Mouse (Mus musculus): Measurements from ENCODE around the gene Nme6.
"Not testable (repeated sequence)": the region's sequence is repeated elsewhere in the genome, so short reads cannot be mapped to it uniquely, and the experiment has no call there.

Gene Nme6

DNA sequence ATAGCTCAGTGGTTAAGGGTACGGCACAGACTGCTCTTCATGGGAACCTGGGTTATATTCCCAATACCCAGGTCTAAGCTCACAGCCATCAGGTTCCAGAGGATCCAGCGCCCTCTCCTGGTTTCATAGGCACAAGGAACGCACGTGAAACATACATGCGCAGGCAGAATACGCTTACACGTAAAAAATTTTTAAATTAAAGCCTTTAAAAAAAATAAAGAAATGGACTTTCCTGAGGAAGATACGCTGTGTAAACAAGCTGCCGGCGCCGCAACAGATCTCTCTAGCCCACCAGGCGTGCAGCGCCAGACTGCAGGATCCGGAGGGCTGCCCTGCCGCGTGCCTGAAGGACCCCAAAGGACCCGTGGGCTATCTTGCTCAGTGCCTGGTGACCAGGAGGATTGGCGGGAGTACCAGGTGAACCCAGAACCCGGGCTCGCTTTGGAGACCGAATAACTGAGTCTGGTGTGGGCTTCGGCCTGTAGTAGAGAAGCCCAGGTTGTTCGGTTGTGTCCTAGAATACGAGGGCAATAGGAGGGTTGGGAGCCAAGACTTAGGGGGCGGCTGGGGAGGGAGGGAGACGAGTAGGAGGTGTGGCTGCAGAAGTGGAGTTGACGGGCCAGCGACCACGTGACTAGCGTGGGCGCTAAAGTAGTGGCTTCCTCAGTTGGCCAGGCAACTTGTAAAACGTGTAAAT lies at the start of gene Nme6:
TSS of gene Nme6 (plus strand) at position 359 of the 697 bp plus-strand sequence.
- DNase-seq (ENCODE audit: extremely low read depth, low read depth) = peak; percentile 76

DNA sequence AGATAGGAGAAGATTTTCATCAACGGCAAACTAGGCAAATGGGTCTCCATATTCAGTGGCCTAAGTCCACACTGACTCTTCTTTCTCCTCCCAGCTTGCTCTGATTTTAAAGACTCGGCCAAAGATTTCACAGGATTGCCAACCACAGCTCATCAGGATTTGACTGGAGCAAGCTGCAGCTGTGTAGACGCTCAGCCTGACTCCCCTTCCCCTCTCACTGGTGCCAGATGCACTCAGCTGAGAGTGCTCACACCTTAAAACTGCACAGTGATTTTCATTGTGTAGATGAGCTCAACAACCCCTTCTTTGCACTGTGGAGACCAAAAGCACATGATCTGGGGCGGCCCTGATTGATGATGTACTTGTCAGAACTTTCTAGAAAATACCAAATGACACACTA lies 42.0 kb upstream of the Nme6 start, which contains the start of gene Fbxw27:
TSS of gene Fbxw27 (minus strand) at position 101 of the 400 bp plus-strand sequence.
- not testable (repeated sequence) for DNase-seq (ENCODE audit: extremely low read depth, low read depth)

GRCm38 (mm10) chr9:109795221-109795620 lies 37.3 kb upstream of the Nme6 start:
- DNase-seq (ENCODE audit: extremely low read depth, low read depth) = no peak

DNA sequence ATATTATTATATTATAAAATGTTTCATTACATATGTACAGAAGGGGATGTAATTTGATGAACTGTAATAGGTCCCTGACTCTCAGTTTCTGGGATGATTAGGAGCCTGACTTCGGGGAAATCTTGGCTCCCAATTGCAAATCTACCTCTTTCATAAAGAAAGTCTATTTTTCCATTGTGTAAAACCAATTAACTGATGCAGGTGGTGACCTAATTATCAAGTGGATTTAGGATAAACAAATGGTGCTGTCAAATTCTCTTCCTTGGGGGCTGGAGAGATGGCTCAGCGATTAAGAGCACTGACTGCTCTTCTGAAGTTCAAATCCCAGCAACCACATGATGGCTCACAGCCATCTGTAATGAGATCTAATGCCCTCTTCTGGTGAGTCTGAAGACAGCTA lies 36.7 kb upstream of the Nme6 start:
- DNase-seq (ENCODE audit: extremely low read depth, low read depth) = no peak

DNA sequence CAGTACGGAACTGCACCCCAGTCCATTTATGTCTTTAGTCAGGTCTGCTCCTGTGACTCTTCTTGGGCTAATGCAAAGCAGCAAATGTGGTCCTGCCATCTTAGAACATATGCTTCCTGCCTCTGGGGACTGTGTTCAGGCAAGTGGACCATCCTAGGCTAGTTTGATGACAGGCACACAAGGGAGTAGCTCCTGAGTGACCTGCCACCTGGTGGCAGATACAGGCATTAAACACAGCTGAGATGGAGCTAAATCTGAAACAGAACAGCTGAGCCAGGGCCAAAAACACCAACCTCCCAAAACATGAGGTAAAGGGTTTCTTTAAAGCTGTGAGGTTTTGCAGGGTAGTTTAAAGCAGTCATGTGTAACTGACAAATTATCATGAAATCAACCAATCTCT lies 34.5 kb upstream of the Nme6 start:
- no peak for DNase-seq (ENCODE audit: extremely low read depth, low read depth)

DNA sequence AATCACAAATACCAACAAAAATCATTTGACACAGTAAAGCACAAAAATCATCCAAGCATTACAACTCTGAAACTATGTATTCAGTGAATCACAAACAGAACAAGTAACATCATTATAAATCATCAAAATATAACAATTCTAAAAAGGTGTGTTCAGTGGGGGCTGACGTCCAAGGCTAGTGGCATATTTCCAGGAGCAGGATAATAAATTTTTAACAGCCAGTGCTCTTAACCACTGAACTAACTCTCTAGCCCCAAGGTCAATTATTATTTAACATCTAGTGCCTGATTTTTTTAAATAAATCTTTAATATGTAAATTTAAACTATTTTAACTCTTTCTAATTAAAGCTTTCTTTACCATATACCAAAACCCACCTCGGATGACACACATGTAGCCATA lies 27.0 kb upstream of the Nme6 start:
- DNase-seq (ENCODE audit: extremely low read depth, low read depth) = not testable (repeated sequence)

DNA sequence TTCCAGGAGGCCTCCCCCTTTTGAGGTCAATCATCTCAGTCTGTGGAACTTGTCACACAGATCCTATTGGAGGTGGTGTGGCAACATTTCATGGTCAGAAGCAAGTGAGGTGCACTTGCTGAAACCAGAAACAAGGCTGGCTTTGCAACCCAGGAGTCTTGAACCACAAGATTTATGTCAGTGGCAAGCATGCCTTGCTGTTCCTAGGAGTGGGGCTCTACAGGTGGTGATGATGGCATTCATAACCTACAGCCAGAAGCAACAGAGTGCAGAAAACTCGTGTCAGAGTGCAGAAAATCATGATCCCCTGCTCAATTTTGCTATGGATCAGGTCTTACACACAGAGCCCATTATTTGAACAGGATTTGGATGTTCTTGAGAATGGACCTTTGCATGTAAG lies 26.3 kb upstream of the Nme6 start:
- DNase-seq (ENCODE audit: extremely low read depth, low read depth) = no peak

GRCm38 (mm10) chr9:109806695-109807293 lies 25.8 kb upstream of the Nme6 start:
- no peak for DNase-seq (ENCODE audit: extremely low read depth, low read depth)

DNA sequence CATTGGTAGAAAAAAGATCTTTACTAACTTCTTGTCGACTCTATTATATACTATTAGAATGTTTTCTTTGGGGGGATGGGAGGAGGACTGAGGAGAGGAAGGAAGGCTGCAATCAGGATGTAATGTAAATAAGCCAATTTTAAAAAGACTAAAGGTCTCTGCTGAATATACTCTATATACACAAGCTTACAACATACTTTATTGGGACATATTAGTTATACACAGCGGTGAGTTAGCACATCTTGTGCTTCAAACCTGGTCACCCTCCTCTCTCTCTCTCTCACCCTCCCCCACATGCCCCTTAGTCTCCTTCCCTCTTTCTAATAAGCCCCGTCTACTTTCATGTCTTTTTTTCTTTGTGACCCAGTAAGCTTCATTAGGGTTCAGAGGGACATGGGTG lies 24.7 kb upstream of the Nme6 start:
- no peak for DNase-seq (ENCODE audit: extremely low read depth, low read depth)

- DNase-seq (ENCODE audit: extremely low read depth, low read depth) = no peak
These were observed 20.6 kb upstream of the Nme6 start, which contains the start of gene Spink8 for GRCm38 (mm10) chr9:109811980-109812379. Gene Spink8 (plus strand): TSS chr9:109812280.

DNA sequence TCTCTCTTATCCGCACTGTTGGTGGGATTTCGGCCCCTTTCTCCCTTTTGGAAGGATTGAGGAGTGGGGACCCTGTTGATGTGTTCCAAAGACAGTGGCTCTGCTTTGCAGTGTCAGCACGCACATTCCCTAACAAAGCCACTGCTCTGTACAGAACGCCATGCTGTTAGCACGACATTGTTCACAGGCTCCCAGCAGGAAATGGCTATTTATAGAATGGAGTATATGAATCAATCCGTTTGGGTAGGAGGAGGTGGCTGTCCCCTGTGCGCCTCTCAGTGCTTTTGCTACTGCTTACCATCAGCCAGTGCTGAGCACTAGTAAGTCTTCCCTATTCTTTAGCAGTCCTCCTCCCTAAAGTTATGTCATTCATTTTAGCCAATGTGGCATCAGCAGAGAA lies 19.1 kb upstream of the Nme6 start:
- no peak for DNase-seq (ENCODE audit: extremely low read depth, low read depth)

DNA sequence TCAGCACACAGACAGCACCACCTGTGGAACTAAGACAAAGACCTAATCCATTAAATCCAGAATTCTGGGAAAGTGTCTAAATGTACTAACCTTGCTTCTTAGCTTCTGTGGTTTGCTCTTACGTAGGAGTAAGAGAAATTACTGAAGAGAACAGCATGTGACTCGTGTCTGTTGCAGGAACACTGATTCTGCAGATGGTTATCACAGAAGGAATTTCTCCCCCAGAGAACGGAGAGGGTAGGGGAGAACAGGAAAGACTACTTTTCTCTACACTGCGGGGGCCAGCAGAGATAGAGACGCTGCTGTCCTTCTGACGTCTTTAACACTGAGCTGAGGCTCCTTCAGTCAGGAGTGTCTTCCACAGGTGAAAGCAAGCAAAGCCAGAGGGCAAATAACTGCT lies 16.2 kb upstream of the Nme6 start:
- no peak for DNase-seq (ENCODE audit: extremely low read depth, low read depth)

DNA sequence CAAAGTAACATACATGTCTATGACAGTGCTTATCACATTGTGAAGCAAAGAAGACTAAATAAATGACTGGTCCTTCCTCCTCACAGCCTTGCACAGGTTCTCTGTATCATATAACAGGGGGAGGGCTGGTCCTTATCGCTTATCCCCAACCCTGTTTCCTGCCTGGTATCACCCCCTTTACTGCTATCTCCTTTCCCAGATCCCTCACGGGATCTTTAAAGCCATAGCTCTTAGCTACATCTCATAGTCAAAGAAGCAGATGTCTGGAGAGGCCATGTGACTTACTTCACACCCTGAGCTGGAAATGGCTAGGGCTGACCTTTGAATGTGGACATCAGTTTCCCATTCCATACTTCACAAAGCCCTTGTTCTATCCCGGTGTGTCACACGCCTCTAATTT lies 6.8 kb upstream of the Nme6 start:
- no peak for DNase-seq (ENCODE audit: extremely low read depth, low read depth)

DNA sequence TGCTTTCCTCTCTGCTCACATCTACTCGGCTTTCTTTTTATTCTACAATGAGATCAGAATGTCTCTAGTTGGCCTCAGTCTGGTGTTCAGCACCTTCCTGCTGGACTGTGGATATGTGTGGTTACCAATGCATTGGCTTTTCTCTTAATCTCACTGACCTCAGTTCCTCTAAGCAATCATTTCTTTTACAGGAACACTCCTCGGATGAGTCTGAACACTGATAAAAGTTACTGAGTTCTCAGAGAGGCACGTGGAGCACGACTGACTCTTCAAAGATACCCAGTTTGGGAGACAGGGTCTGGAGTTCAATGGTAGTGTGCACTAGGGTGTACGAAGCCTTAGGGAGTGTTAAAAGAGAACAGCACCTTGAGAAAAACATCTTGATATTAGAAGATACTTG lies 6.4 kb upstream of the Nme6 start:
- DNase-seq (ENCODE audit: extremely low read depth, low read depth) = peak; percentile 26

- no peak for DNase-seq (ENCODE audit: extremely low read depth, low read depth)
These were observed 501 bp downstream of the Nme6 start for GRCm38 (mm10) chr9:109833088-109833412.

DNA sequence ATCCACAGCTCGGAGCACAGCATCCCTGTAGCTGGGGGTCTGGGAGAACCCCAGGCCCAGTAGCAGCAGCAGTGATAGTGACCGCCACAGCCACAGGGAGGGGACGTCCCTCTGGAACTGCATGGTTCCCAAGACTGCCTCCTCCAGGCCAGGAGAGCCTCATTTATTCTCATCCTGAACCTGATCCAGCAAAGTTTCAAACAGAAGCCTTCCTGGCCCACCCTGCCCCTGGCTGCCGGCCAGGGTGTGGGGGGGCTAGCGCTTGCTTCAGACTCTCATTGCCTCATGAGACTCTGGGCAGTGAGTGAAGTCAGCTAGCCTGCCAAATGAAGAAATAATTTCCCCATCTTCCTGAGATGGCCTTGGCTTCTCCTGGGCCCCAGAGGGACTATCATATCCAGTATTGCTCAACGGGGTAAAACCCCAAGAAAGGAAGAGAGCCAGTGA lies 16.8 kb downstream of the Nme6 start, which contains the start of gene Camp:
TSS of gene Camp (minus strand) at position 306 of the 447 bp plus-strand sequence.
- DNase-seq (ENCODE audit: extremely low read depth, low read depth) = no peak

DNA sequence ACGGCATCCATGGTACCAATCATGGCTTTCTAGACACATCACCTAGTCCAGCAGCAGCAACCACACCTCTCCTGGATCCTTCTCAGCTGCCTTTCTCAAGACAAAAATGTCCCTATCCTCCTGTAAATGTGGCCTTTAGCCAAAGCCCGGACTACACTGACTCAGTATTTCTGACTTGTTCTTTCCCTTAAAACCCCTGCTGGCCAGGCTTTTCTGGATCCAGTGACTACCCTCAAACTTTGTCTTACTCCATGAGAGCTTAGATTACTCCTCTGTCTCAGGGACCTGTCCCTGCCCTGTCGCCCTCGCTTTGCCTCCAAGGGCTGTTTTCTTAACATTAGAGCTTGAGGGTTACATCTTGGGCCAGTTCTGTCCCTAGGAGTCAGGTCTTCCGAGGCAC lies 17.6 kb downstream of the Nme6 start:
- no peak for DNase-seq (ENCODE audit: extremely low read depth, low read depth)

DNA sequence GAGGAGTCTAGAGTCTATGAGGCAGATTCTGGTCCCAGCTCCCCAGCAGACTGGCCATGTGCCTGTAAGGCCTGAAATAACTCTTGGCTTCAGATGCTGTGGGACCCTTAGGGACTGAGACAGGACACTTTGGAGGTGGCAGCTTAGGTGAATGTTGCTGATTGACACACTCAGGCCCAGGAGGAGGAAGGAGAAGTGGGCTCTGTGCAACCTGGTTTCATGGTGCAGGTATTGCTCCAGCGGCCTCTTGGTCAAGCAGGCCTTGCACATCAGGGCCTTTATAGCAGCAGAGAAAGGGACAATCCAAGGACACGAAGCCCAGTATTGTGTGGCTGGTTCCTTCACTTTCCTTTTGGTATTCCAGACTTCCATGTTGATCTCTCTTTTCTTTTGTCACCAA lies 21.8 kb downstream of the Nme6 start:
- no peak for DNase-seq (ENCODE audit: extremely low read depth, low read depth)

DNA sequence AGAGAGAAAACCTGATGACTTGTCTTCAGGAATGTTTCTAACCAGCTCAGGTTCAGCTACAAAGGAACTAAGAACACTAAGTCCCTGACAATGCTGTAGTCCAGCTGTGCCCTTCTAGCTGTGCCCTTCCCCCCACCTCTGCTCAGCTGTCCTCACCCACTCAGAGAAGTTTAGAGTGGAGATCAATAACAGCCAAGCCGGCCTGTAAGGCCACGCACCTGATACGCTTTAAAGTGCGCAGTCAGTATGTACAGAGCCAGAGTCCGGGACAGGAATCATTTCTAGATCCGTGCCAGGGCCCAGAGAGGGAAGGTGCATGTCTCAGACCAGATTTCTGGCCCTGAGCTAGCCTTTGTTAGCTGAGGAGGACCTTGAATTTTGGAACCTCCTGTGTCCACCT lies 23.4 kb downstream of the Nme6 start:
- no peak for DNase-seq (ENCODE audit: extremely low read depth, low read depth)

DNA sequence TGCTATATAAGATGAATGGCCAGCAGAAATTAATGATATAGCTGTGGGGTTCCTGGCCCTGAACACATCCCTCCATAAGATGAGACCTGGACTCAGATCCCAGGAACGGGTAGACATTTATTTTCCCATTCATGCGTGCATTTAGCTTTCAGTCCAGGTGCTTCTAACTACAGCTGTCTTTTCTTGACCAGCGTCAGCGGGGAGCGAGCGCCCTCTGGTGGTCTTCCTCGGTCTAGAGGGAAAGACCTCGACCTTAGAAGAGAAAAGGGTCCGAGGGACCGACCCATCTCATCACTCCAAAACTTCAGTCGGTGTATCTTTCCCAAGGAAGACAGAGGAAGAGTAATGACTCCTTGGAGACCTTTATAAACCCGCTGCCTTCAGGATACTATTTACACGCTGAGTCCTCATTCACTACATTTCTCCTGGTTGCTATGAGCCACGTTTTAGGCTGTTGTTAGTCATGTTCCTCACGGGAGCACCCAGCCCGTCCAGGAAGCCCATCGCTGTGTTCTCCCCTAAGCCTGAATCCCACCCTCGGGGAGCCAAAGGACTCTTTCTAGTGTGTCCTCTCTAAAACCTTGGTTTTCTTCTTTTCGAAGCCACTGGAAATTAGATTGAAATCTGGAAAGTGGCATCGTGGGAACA lies 30.0 kb downstream of the Nme6 start:
- peak; percentile 59 for DNase-seq (ENCODE audit: extremely low read depth, low read depth)

DNA sequence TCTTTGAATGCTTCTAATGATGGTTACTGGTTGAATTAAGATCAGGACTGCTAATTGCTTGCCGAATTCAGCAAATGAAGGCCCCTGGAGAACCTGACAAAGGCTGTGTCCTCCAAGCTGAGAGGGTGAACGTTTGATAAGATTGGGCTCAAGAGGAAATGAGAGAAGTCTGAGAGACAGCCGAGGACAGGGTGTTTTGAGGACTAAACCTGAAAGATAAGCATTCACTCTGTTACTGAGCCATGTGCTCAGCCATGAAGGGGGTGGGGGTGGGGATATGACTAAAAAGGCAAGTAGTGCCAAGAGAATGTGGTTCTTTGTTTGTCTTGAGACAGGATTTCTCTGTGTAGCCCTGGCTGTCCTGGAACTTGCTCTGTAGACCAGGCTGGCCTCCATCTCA lies 30.5 kb downstream of the Nme6 start:
- DNase-seq (ENCODE audit: extremely low read depth, low read depth) = peak; percentile 83

- DNase-seq (ENCODE audit: extremely low read depth, low read depth) = no peak
These were observed 33.7 kb downstream of the Nme6 start for GRCm38 (mm10) chr9:109866218-109866617.

Data from MEL-GATA-1-ER (cell line).